Mouse (Mus musculus) limb, embryonic 14.5 days (tissue): Measurements from ENCODE around the gene Adat3. TPM values are rescaled to one million over a fixed set of nuclear protein-coding genes. Genes with fewer than 3 reads are reported as not detected.

Experiments used
- ATAC-seq: fragments of 200-750 bp; cut with Nextera tagmentation; 2 replicates; pipeline ENCODE4 v1.8.0; 2017; ENCODE audit warnings: low read depth, moderate number of reproducible peaks, moderate TSS enrichment; ENCODE audit not compliant: low FRiP score
- DNase-seq: peaks from one replicate; pipeline ENCODE4 v3.0.0-alpha.2; 2015; ENCODE audit warnings: low spot score
- H3K27ac ChIP-seq: fragments of 300-500 bp; sonication (generic); replicated peaks from 2 replicates; pipeline ENCODE4 v1.5.1; 2014; ENCODE audit warnings: low read depth, mild to moderate bottlenecking, low read length, moderate library complexity, mixed read lengths
- H3K27me3 ChIP-seq: fragments of 300-500 bp; sonication (generic); 2 replicates; pipeline ENCODE4 v1.6.1; 2014; ENCODE audit warnings: low read length, mixed read lengths; ENCODE audit not compliant: control insufficient read depth, insufficient read depth
- H3K36me3 ChIP-seq: fragments of 300-500 bp; sonication (generic); 2 replicates; pipeline ENCODE4 v1.6.1; 2014; ENCODE audit warnings: mild to moderate bottlenecking, low read length, moderate library complexity, mixed read lengths; ENCODE audit not compliant: control insufficient read depth, insufficient read depth
- H3K4me1 ChIP-seq: fragments of 300-500 bp; sonication (generic); 2 replicates; pipeline ENCODE4 v1.6.1; 2014; ENCODE audit warnings: antibody characterized with exemption, low read length, mixed read lengths; ENCODE audit not compliant: control insufficient read depth, insufficient read depth
- H3K4me2 ChIP-seq: fragments of 300-500 bp; sonication (generic); replicated peaks from 2 replicates; pipeline ENCODE4 v1.6.1; 2014; ENCODE audit warnings: low read depth, mild to moderate bottlenecking, low read length, moderate library complexity; ENCODE audit not compliant: severe bottlenecking
- H3K4me3 ChIP-seq: fragments of 300-500 bp; sonication (generic); replicated peaks from 2 replicates; pipeline ENCODE4 v1.5.1; 2014; ENCODE audit warnings: low read length
- H3K9ac ChIP-seq: fragments of 300-500 bp; sonication (generic); 2 replicates; pipeline ENCODE4 v1.6.1; 2014; ENCODE audit warnings: mild to moderate bottlenecking, low read depth, low read length, moderate library complexity; ENCODE audit not compliant: severe bottlenecking
- H3K9me3 ChIP-seq: fragments of 300-500 bp; sonication (generic); 2 replicates; pipeline ENCODE4 v1.6.1; 2016; ENCODE audit warnings: low read length; ENCODE audit not compliant: control insufficient read depth
- POLR2A ChIP-seq: fragments of 200-500 bp; IDR thresholded peaks from 2 replicates; pipeline ENCODE4 v1.8.0; 2012; ENCODE audit warnings: inconsistent platforms, mild to moderate bottlenecking, moderate library complexity, borderline replicate concordance; ENCODE audit not compliant: insufficient read depth, insufficient read length; ENCODE audit errors: extremely low read depth
- WGBS: fragments of 180-500 bp; shearing (Covaris S2); extraction: QIAGEN DNeasy Blood & Tissue Kit; methylation state at CpG from one replicate; pipeline ENCODE4 v1.1.7; 2014; 5-methylcytosine and 5-hydroxymethylcytosine counted together
- polyA plus RNA-seq, 2 experiments: library from polyadenylated mRNA; depleted of rRNA in 1 of 2; stranded (reverse) in 1 of 2; unstranded in 1 of 2; fragments of >200 nt; fragmentation: Nextera tagmentation in 1 of 2; extraction: Ambion mirVana in 1 of 2; gene quantifications; 2 replicates each; pipeline versions ENCODE4 v1.2.1 to v1.2.3; 2012 to 2014

Adat3 gene
- polyA plus RNA-seq, 2 experiments = 5.6 to 16.8 TPM

DNA sequence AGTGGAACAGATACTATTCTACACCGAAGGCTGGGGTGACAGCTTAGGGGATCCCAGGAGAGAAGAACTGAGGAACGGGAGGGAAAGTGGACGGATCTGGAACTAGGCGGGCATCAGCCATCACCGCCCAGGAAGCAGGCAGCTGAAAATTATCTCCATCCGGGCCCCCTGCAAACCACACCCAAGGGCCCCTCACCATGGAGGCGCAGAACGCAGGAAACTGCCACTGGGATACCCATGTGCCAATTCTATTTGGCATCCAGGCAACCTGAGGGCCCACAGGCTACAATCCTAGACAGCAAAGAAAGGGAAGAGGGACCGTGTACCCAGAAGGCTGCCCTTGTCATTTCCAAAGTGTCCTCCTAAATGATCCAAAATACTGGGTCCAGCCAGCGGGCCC lies 32.3 kb upstream of the Adat3 start:
- TF ChIP-seq POLR2A = no peak
- 90% methylated on average over 10 of the region's 10 CpGs for WGBS
- 0 out of 2 replicates have a peak overlapping the region, but pooled peaks have one; percentile 41 for H3K4me2 ChIP-seq
- no peak overlapping the region for H3K27ac ChIP-seq
- no peak overlapping the region for H3K4me3 ChIP-seq
- H3K9ac ChIP-seq = peak overlapping the region; percentile 45; the same call in 1 of the 2 replicates
- DNase-seq = no peak
- ATAC-seq = no peak
- no peaks in the 10 kb centered on the region for H3K9me3 ChIP-seq
- peaks cover 37% of the 10 kb centered on the region for H3K4me1 ChIP-seq
- H3K27me3 ChIP-seq = no peaks in the 10 kb centered on the region
- peaks cover 19% of the 10 kb centered on the region for H3K36me3 ChIP-seq

DNA sequence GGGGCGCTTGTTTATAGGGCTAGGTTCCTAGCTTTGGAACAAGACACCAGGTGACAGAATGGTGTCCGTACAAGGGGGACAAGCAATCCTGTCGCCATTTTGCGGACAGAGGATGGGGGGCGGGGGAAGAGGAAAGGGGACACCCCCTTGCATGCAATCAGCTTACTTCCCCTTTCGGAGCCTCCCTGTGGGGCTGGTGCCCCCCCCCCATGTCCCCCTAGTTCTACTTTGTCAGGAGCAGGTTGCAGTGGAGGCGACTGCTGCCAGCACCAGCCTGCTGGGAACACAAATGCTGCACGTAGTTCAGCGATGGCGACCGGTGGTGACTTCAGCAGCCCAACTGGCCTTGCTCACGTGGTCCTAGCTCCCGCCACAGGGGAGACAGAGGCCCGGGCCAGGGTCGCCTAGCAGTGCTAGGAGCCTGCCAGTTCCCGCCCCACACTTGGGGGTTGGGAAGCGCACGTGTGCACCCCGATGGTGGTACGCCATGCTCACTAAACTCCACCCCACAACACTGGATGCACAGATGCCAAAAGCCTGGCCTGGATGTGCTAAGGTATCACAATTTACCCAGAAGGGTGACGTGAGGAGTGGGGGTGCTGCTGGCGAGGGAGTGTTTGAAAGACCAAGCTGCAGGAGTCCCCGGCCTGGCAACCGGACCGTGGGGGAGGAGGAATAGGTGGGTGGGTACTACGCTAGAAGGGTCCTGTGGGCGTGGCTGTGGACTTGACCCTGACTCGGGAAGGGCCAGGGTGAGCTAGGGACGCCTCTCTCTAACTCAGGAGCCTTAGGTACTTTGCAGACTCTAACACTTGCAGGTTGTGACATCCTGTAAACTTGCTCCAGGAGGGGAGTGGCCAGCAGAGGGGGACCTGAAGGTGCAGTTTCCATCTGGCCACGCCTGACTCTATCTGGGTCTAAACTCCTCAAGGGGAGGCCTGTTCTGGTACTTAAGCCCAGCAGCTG lies 31.5 kb upstream of the Adat3 start:
- peak; percentile 32; the same call in 1 of the 2 replicates for ATAC-seq
- 19% methylated on average over 30 of the region's 30 CpGs for WGBS

DNA sequence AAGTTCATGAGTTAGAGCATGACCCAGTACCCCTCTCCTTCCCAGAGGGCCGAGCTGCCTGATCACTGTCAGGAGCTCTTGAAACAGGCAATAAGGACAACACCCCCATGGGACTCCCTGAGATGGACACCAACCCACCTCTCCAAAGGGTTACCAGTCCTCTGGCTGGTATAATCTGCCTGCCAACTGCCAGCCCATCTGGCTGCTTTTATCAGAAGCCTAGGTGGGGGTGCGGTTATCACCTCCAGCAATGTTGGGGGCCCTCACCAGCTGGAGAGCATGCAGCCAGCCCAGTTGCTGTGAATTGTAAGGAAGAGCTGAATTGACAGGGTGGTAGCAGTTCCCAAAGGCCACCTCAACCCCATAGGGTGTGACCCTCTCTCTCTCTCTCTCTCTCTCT lies 30.2 kb upstream of the Adat3 start:
- Histone ChIP-seq H3K4me3 (no peak overlapping the region), H3K9me3 (no peaks in the 10 kb centered on the region), H3K36me3 (peaks cover 11% of the 10 kb centered on the region), H3K27me3 (no peaks in the 10 kb centered on the region), H3K27ac (no peak overlapping the region), H3K4me1 (peaks cover 45% of the 10 kb centered on the region), H3K4me2 (no peak overlapping the region), H3K9ac (no peak overlapping the region)
- ATAC-seq = no peak
- WGBS = 69% methylated on average over 2 of the region's 2 CpGs
- TF ChIP-seq POLR2A = no peak
- DNase-seq = no peak

More for the DNA sequence above, 31.5 kb upstream of the Adat3 start:
- Histone ChIP-seq H3K36me3 (peaks cover 12% of the 10 kb centered on the region), H3K4me3 (peak overlapping the region; percentile 14; the same call in 1 of the 2 replicates), H3K9me3 (no peaks in the 10 kb centered on the region), H3K4me2 (peak overlapping the region; percentile 41), H3K4me1 (peaks cover 45% of the 10 kb centered on the region), H3K27me3 (no peaks in the 10 kb centered on the region), H3K9ac (peak overlapping the region; percentile 45), H3K27ac (peak overlapping the region; percentile 61)
- no peak for DNase-seq
- TF ChIP-seq POLR2A = no peak

DNA sequence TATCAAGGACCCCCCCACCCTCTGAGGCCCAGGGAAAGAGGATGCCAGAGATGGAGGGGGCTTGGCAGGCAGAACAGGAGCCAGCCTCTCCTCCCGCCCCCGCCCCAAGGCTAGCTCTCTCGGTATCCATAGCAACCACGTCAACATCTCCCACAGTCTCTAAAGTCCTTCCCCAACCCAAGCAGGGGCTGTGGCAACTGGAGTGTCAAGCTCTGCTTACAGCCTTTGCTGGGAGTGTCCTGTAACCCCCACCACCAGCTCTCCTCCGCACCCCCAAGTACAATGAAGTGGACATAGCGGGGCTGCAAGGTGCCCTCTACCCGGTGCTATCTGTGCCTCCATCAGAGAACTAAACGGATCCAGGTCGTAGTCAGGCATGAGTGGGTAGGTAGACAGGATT lies 28.7 kb upstream of the Adat3 start:
- Histone ChIP-seq H3K9ac (no peak overlapping the region), H3K4me1 (peaks cover 53% of the 10 kb centered on the region), H3K4me2 (no peak overlapping the region)

DNA sequence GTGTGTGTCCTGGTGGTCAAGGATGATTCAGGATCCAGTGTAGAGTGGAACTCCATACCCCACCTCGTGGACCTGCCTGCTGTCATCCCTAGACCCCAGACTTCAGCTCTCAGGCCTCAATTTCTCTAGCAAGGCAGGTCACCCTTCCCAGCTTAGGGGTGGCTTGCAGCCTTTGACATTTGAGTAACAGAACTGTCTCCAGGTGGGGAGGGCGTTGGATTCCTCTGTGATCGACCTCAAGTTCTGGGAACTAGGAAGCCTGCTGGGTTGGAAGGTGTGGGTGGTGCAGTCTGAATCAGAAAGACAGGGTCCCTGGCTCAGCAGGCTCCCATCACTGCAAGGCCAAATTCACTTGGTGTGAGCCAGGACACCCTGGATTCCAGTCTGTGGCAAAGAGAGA lies 27.8 kb upstream of the Adat3 start:
- no peaks in the 10 kb centered on the region for H3K36me3 ChIP-seq
- H3K4me1 ChIP-seq = peaks cover 50% of the 10 kb centered on the region
- no peak for DNase-seq
- H3K9me3 ChIP-seq = no peaks in the 10 kb centered on the region
- WGBS = 79% methylated on average over 3 of the region's 3 CpGs
- H3K27me3 ChIP-seq = no peaks in the 10 kb centered on the region
- H3K9ac ChIP-seq = no peak overlapping the region; the same call in 1 of the 2 replicates
- TF ChIP-seq POLR2A = no peak
- H3K27ac ChIP-seq = no peak overlapping the region
- H3K4me3 ChIP-seq = peak overlapping the region; percentile 86; the same call in 1 of the 2 replicates
- no peak overlapping the region for H3K4me2 ChIP-seq
- no peak for ATAC-seq

More for the DNA sequence above, 28.7 kb upstream of the Adat3 start:
- H3K9me3 ChIP-seq = no peaks in the 10 kb centered on the region
- H3K27ac ChIP-seq = no peak overlapping the region
- DNase-seq (no peak), ATAC-seq (no peak)
- H3K36me3 ChIP-seq = no peaks in the 10 kb centered on the region
- H3K4me3 ChIP-seq = no peak overlapping the region
- no peak for TF ChIP-seq POLR2A
- 58% methylated on average over 9 of the region's 9 CpGs for WGBS
- H3K27me3 ChIP-seq = no peaks in the 10 kb centered on the region
